ENCODE assay signal across 29 mouse cellular contexts in the genomic region with DNA sequence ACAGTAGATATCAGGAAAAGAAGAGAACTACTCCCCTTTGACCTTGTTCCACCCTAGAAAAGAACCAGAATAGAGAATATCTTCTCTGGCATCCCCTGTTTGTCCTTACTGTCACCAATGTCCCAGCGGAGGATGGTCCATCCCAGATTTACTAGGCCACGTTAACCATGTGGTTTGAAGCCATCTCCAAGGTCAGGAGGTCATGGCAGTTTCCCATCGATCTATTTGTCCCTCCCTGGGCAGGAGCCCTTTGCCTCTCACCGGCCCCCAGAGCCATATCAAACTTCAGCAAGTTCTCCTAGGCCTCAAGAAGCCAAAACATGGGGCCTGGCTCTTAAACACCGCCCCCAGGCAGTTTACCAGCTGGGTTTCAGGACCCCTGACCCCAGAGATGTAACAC. TPM values are rescaled to one million over a fixed set of nuclear protein-coding genes. Genes with fewer than 3 reads are reported as not detected.
DNase-seq lines count a peak whose midpoint lies in the region; ATAC-seq lines count a peak whose summit lies in the region.
"Had no signal": no experiment of that assay in that cellular context is flagged by ENCODE, and none has a peak within 500 bp of the region (broad histone marks: within the 10 kb centered on the region; RNA-seq: fewer than 3 reads in every experiment).

No protein-coding gene starts in this region.

- H3K4me3 ChIP-seq in hindbrain, embryonic 10.5 days = no peak overlapping the region
- H3K4me3 ChIP-seq in hindbrain, embryonic 16.5 days (ENCODE audit: low read length) = no peak overlapping the region
- H3K4me3 ChIP-seq in embryonic facial prominence, embryonic 13.5 days = no peak overlapping the region
- H3K4me3 ChIP-seq in liver, embryonic 13.5 days (replicated peaks) = no peak overlapping the region
- H3K4me3 ChIP-seq: erythroblast, embryonic 14.5 days; gastrocnemius, adult 2 months; heart, embryonic 13.5 days; hindbrain, embryonic 15.5 days; kidney, embryonic 15.5 days; layer of hippocampus, adult 2 months; limb, embryonic 12.5 days; midbrain, embryonic 10.5 days; myocyte; neural tube, embryonic 13.5 days; stomach, embryonic 15.5 days had no signal

- H3K4me1 ChIP-seq in hindbrain, embryonic 10.5 days (replicated peaks) = peaks cover 62% of the 10 kb centered on the region
- no peaks in the 10 kb centered on the region for H3K4me1 ChIP-seq in hindbrain, embryonic 16.5 days (ENCODE audit: control insufficient read depth, insufficient read depth, low read depth, low read length)
- peaks cover 9% of the 10 kb centered on the region for H3K4me1 ChIP-seq in embryonic facial prominence, embryonic 13.5 days
- H3K4me1 ChIP-seq in liver, embryonic 13.5 days (replicated peaks) = peaks cover 7% of the 10 kb centered on the region; the same call in 1 of the 2 replicates
- H3K4me1 ChIP-seq: hindbrain, embryonic 15.5 days; stomach, embryonic 15.5 days had no signal

- H3K9me3 ChIP-seq in hindbrain, embryonic 10.5 days = no peaks in the 10 kb centered on the region
- H3K9me3 ChIP-seq in hindbrain, embryonic 16.5 days (ENCODE audit: control insufficient read depth, low read length) = no peaks in the 10 kb centered on the region
- no peaks in the 10 kb centered on the region for H3K9me3 ChIP-seq in embryonic facial prominence, embryonic 13.5 days
- H3K9me3 ChIP-seq in liver, embryonic 13.5 days (replicated peaks) = no peaks in the 10 kb centered on the region
- H3K9me3 ChIP-seq: heart, embryonic 13.5 days; hindbrain, embryonic 15.5 days; kidney, embryonic 15.5 days; limb, embryonic 12.5 days; midbrain, embryonic 10.5 days; neural tube, embryonic 13.5 days; stomach, embryonic 15.5 days had no signal

- DNase-seq in hindbrain, embryonic 10.5 days (ENCODE audit: low spot score) = peak; percentile 40
- DNase-seq in liver, embryonic 13.5 days = no peak
- peak; percentile 40 for DNase-seq in mesoderm, embryonic 11.5 days (ENCODE audit: low read depth, low spot score)
- no peak for DNase-seq in layer of hippocampus, postnatal 25 days (ENCODE audit: extremely low spot score in 1 of 2, low spot score in 1 of 2)
- no peak for DNase-seq in urinary bladder, adult 2 months (ENCODE audit: low spot score)
- DNase-seq in cerebellum, postnatal 14 days = no peak
- DNase-seq: adrenal gland, postnatal 25 days; cerebellum, adult 11-12 months; cerebellum, adult 9-11 months; gastrocnemius, adult 2 months; heart, postnatal 10 days; kidney, adult 18-20 months; kidney, postnatal 36 days; lung, adult 2 months; lung, postnatal 10 days had no signal

- peaks cover 43% of the 10 kb centered on the region for H3K27me3 ChIP-seq in hindbrain, embryonic 10.5 days (ENCODE audit: insufficient read depth, poor library complexity, severe bottlenecking)
- H3K27me3 ChIP-seq in hindbrain, embryonic 16.5 days (replicated peaks; ENCODE audit: control insufficient read depth, insufficient read depth, low read length) = peaks cover 3% of the 10 kb centered on the region; the same call in 1 of the 2 replicates
- H3K27me3 ChIP-seq in embryonic facial prominence, embryonic 13.5 days = peaks cover 4% of the 10 kb centered on the region; the same call in 1 of the 2 replicates
- H3K27me3 ChIP-seq in liver, embryonic 13.5 days = no peaks in the 10 kb centered on the region
- H3K27me3 ChIP-seq: kidney, embryonic 15.5 days; limb, embryonic 12.5 days; stomach, embryonic 15.5 days had no signal

- ATAC-seq in hindbrain, embryonic 16.5 days = no peak
- ATAC-seq in embryonic facial prominence, embryonic 13.5 days (ENCODE audit: insufficient number of reproducible peaks, insufficient read depth, low FRiP score, low TSS enrichment, low read depth) = no peak
- peak; percentile 66 for ATAC-seq in liver, embryonic 13.5 days (ENCODE audit: low read depth)
- ATAC-seq: forebrain, embryonic 16.5 days had no signal

- H3K36me3 ChIP-seq in hindbrain, embryonic 10.5 days = no peaks in the 10 kb centered on the region
- no peaks in the 10 kb centered on the region for H3K36me3 ChIP-seq in hindbrain, embryonic 16.5 days (ENCODE audit: control insufficient read depth, insufficient read depth, low read length)
- no peaks in the 10 kb centered on the region for H3K36me3 ChIP-seq in embryonic facial prominence, embryonic 13.5 days
- H3K36me3 ChIP-seq in liver, embryonic 13.5 days = no peaks in the 10 kb centered on the region
- H3K36me3 ChIP-seq: heart, embryonic 13.5 days; hindbrain, embryonic 15.5 days; kidney, embryonic 15.5 days; limb, embryonic 12.5 days; midbrain, embryonic 10.5 days; neural tube, embryonic 13.5 days; stomach, embryonic 15.5 days had no signal

- H3K4me2 ChIP-seq in hindbrain, embryonic 16.5 days (ENCODE audit: low read length) = no peak overlapping the region
- no peak overlapping the region for H3K4me2 ChIP-seq in embryonic facial prominence, embryonic 13.5 days
- no peak overlapping the region for H3K4me2 ChIP-seq in liver, embryonic 13.5 days
- H3K4me2 ChIP-seq: heart, embryonic 13.5 days; hindbrain, embryonic 15.5 days; kidney, embryonic 15.5 days; limb, embryonic 12.5 days; neural tube, embryonic 13.5 days; stomach, embryonic 15.5 days had no signal

- 44% methylated on average over 5 of the region's 5 CpGs for WGBS in hindbrain, embryonic 10.5 days
- 74% methylated on average over 5 of the region's 5 CpGs for WGBS in hindbrain, embryonic 16.5 days
- 33% methylated on average over 5 of the region's 5 CpGs for WGBS in embryonic facial prominence, embryonic 13.5 days
- WGBS in liver, embryonic 13.5 days (ENCODE audit: insufficient replicate concordance) = 57% methylated on average over 5 of the region's 5 CpGs

- no peak overlapping the region for H3K9ac ChIP-seq in hindbrain, embryonic 16.5 days (ENCODE audit: low read depth, low read length)
- peak overlapping the region; percentile 36; the same call in 1 of the 2 replicates for H3K9ac ChIP-seq in embryonic facial prominence, embryonic 13.5 days
- H3K9ac ChIP-seq in liver, embryonic 13.5 days = no peak overlapping the region
- H3K9ac ChIP-seq: heart, embryonic 13.5 days; hindbrain, embryonic 15.5 days; kidney, embryonic 15.5 days; limb, embryonic 12.5 days; neural tube, embryonic 13.5 days; stomach, embryonic 15.5 days had no signal

- peak overlapping the region; percentile 66 for H3K27ac ChIP-seq in hindbrain, embryonic 10.5 days
- H3K27ac ChIP-seq in hindbrain, embryonic 16.5 days (ENCODE audit: low read depth, low read length) = no peak overlapping the region
- no peak overlapping the region for H3K27ac ChIP-seq in embryonic facial prominence, embryonic 13.5 days
- peak overlapping the region; percentile 20; the same call in 1 of the 2 replicates for H3K27ac ChIP-seq in liver, embryonic 13.5 days
- H3K27ac ChIP-seq: gastrocnemius, adult 2 months; heart, embryonic 13.5 days; hindbrain, embryonic 15.5 days; kidney, embryonic 15.5 days; layer of hippocampus, adult 2 months; limb, embryonic 12.5 days; macrophage; midbrain, embryonic 10.5 days; neural tube, embryonic 13.5 days; stomach, embryonic 15.5 days had no signal

RNA-seq across cellular contexts. Expression of a gene that starts 42.2 kb away (rescaled TPM):
- 60.6 and 88.6 TPM in 2 replicates for polyA plus RNA-seq in hindbrain, embryonic 10.5 days (2016; fragmentation: Nextera tagmentation; extraction: Ambion mirVana)
- 42.8 and 44.2 TPM in 2 replicates for polyA plus RNA-seq in hindbrain, embryonic 16.5 days (2015; fragmentation: Nextera tagmentation; extraction: Ambion mirVana)
- 102 and 105 TPM in 2 replicates for polyA plus RNA-seq in embryonic facial prominence, embryonic 13.5 days (2015; fragmentation: Nextera tagmentation; extraction: Ambion mirVana)
- polyA plus RNA-seq in liver, embryonic 13.5 days (2015; fragmentation: Nextera tagmentation; extraction: Ambion mirVana) = 28.3 and 37.4 TPM in 2 replicates
- total RNA-seq in layer of hippocampus, postnatal 25 days (2021) = 10 to 100 TPM; 35.5 to 45.6 TPM
- polyA plus RNA-seq in urinary bladder, adult 2 months (2012; rRNA removed) = 23.9 and 32.4 TPM in 2 replicates

Comparison
In these comparisons a context has a peak if more than half of its experiments do, and no peak if none do; other contexts are left out.
1. H3K27ac ChIP-seq: peak in hindbrain, embryonic 10.5 days (single experiment) and liver, embryonic 13.5 days (single experiment); none in hindbrain, embryonic 16.5 days (single experiment) and embryonic facial prominence, embryonic 13.5 days (single experiment).
2. DNase-seq: peak in hindbrain, embryonic 10.5 days (single experiment) and mesoderm, embryonic 11.5 days (single experiment); none in liver, embryonic 13.5 days (single experiment), layer of hippocampus, postnatal 25 days (0 of 2), urinary bladder, adult 2 months (single experiment) and cerebellum, postnatal 14 days (0 of 2).